Mouse (Mus musculus): Measurements from ENCODE around the gene Atmin. TPM values are rescaled to one million over a fixed set of nuclear protein-coding genes. Genes with fewer than 3 reads are reported as not detected.
A peak's percentile ranks its signal among the peaks of the same experiment; 100 is the strongest.

The Atmin gene
- total RNA-seq (2021) = 10 to 100 TPM; 13.4 to 14.3 TPM

DNA sequence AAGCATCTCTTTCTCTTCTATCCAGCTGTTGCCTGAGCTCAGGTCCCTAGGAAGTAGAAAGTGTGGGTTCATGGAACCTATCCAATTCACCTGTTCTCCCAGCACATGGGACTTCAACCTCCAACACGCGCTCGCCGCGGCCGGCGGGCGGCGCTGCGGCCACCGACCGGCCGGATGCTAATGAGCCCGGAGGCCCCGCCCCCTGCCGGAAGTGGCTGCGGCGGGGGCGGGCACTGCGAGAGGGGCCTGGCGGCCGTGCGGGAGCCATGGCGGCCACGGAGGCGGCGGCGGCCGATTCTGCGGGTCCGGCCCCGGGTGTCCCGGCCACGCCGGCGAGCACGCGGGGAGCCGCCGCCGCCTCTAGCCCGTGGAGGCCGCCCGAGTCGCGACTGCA, at the start of gene Atmin:
TSS of gene Atmin (plus strand) at position 233 of the 394 bp plus-strand sequence.
- intact Hi-C loops (cut with DNase I) = loop anchor here (1.0 to 2.0 kb wide), 2 partner anchors 20 to 37 kb away; no protein-coding TSS in a partner anchor
- peak; percentile 70 for DNase-seq (ENCODE audit: low spot score)

DNA sequence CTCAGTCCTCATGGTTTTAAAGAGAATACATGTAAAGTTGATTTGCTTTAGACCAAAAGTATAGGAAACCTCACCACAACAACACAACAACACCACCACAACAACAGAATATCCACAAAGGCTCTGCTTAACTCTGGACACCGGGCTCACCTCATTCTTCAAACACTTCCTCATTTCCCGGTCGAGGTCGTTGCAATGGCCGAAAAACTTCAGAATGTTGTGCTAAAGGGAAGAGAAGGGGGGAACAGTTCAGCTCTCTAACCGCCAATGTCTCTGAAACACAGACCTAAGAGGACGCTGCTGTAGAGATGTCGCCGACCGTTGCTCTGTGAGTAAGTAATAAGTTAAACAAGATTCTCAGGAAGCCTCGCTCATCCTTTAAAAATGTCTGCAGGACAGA, 49.3 kb upstream of the Atmin start:
- intact Hi-C loops (cut with DNase I) = no loop called here
- DNase-seq (ENCODE audit: low spot score) = no peak

DNA sequence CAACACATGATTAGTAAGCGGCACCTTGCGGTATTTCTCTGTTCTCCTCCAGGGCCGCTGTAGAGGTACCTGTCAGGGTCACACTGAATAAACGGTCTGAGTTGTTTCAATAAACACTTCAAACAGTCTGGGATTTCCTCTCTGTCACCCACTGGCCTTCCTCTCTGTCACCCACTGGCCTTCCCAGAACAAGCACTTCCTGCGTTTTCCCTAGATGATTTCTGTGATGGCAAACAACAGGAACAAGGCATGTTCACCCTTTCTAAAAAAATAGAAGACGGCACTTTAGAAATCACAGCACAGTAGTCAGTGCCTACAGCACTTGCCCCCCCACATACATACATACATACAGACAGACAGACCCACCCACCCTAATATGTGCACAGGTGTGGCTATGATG, 47.7 kb upstream of the Atmin start:
- intact Hi-C loops (cut with DNase I) = no loop called here
- DNase-seq (ENCODE audit: low spot score) = no peak

DNA sequence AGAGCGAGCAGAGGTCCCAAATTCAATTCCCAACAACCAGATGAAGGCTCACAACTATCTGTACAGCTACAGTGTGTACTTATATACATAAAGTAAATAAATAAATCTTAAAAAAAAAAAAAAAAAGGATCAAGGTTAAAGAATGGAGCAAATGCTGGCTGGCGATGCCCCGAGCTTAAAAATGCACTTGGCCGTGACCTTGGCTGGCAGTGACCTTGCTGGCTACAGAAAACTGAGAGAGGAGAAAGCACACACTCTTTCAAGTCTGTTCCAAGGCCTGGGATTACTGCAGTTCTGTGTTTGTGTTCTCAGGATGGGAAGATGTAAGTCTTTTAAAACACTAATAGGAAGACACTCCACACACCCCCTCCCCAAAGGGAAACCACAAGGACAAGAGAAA, 38.5 kb upstream of the Atmin start:
- intact Hi-C loops (cut with DNase I) = no loop called here
- no peak for DNase-seq (ENCODE audit: low spot score)

DNA sequence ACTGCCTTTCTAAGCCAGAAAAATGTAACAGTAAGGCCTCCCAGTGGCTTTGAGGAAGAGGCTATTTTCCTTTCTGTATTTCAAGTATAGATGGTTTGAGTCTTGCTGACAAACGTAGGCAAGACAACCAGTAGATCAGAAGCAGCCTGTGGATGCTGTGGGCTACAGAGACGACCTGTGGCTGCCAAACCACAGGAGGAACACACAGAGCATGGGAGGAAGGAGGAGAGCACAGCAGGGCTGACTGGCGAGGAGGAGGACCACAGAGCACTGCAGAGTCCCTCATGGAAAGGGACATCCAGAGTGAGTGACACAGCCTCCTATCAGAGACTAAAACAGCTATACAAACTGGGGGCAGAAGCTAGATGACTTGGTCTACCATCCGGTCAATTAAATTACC, 37.9 kb upstream of the Atmin start:
- intact Hi-C loops (cut with DNase I) = no loop called here

DNA sequence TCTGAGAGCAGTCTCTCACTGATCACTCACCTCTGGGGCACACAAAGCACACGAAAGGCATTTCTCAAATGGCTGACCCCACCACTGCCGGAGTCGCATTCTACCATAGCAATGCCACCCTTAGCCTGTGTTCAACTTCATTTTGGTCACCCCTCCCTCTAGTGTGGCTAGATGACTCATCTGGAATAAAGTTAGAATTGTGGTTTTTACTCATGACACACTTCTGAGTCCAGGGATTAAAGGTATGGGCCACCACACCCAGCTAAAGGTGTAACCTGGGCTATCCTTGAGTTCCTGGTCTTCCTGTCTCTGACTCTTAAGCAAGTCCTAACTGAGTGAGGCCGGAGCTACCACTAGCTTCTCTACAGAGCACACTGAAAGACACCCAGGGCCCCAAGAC, 37.4 kb upstream of the Atmin start:
- intact Hi-C loops (cut with DNase I) = no loop called here
- DNase-seq (ENCODE audit: low spot score) = no peak

More for the DNA sequence above, 37.9 kb upstream of the Atmin start:
- no peak for DNase-seq (ENCODE audit: low spot score)

DNA sequence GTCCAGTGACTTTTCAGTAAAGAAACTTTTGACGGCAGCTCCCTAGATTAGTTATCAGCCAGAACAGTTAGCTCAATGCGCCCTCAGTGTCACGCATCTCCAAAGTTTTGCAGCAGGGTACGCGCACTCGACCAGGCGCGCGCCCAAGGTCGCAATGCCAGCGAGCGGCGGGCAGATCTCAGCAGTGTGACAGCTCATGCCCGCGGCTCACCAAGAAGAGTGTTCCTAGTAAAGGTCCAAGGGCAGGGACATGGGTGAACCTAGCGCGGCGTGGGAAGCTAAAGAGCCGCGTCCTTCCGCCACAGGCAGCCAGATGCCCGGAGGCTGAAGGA, 22.2 kb upstream of the Atmin start:
- DNase-seq (ENCODE audit: low spot score) = no peak
- intact Hi-C loops (cut with DNase I) = loop anchor here (10.0 kb wide), 1 partner anchor 234 kb away; the partner anchor contains the start of gene Gan

DNA sequence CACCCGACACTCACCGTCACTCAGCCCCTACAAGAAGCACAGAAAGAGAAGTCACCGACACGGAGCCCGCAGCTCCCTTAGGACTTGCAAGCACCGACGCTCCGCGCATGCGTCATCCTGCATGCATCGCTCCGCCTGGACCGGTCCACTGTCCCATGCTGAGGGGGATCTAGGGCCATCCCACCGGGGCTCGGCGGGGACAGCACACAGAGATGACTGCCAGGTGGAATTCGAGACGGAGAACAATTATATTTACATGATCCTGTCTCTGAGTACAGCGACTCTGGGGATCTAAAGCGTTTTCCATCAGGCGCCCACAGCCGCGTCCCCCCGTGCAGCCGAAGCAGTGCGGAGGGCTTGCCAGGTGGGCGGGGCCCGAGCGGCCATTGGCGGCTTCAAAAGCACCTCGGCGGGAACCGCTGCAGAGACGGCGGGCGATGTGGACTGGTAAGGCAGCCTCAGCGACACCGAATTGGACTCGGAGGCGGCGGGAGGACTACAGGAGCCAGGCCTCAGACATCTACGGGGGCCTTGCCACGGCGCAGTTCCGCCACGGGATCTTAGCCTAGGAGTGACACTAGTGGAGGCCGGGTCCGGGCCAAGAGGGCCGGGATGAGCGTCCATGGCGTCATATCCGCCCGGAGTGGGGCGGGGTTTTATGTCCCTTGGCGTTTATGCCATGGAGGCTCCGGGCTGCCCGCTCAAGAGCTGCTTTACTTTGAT, 21.7 kb upstream of the Atmin start, which contains the start of the genes Cmc2 and Cenpn:
TSS of gene Cmc2 (minus strand) at position 119 of the 723 bp plus-strand sequence.
TSS of gene Cenpn (plus strand) at position 394 of the 723 bp plus-strand sequence.
- intact Hi-C loops (cut with DNase I) = loop anchor here (2.0 to 10.0 kb wide), 2 partner anchors 21 to 233 kb away; partner anchors contain the start of genes Atmin and Gan
- peak; percentile 84 for DNase-seq (ENCODE audit: low spot score)

DNA sequence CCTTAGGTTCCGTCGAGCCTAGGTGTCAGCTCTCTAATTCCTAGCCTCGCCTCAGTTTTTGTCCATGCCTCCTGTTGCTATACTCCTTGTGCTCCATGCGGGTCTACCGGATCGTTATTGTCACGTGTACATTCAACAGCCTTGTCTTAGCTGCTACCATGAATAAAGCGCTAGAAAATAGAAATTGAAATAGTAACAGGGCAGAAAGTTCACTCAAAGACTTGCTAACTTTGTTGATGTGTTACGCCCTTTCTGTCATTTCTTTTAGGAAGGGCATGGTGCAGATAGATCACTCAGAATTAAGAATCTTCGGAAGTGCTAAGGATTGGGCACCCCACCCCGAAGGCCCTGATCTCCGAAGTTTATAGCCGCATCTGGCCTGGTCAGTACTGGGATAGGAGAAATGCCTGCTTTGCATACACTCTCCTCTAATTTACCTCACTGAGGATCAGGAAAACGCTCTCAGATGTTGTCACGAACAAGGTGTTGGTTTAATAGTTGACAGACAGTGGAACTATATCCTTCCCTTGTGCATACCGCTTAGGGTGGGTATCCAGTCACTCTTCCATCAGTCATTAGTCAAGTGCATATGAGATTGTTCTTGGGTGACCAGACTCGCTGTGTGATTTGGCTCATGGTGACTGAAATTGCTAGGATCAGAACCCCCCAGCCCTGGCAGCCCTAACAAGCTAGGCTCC, 21.0 kb upstream of the Atmin start:
- no peak for DNase-seq (ENCODE audit: low spot score)
- intact Hi-C loops (cut with DNase I) = loop anchor here (2.0 to 10.0 kb wide), 2 partner anchors 21 to 233 kb away; partner anchors contain the start of genes Atmin and Gan

DNA sequence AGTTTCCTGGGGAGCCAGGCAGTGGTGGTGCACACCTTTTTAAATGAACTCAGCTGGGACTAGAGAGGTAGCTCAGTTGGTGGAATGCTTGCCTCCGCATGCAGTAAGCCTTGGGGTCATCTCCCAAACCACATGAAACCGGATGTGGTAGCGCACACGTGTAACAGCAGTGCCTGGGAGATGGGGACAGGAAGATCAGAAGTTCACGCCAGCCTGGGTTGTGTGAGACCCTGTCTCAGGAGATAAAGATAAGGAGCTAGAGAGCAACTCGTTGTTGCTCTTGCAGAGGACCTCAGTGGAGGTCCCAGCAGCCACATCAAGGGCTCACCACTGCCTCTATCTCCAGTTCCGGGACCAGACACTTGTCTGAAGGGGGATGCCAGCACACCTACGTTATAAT, 19.7 kb upstream of the Atmin start:
- intact Hi-C loops (cut with DNase I) = loop anchor here (2.0 to 10.0 kb wide), 2 partner anchors 19 to 231 kb away; partner anchors contain the start of genes Atmin and Gan

DNA sequence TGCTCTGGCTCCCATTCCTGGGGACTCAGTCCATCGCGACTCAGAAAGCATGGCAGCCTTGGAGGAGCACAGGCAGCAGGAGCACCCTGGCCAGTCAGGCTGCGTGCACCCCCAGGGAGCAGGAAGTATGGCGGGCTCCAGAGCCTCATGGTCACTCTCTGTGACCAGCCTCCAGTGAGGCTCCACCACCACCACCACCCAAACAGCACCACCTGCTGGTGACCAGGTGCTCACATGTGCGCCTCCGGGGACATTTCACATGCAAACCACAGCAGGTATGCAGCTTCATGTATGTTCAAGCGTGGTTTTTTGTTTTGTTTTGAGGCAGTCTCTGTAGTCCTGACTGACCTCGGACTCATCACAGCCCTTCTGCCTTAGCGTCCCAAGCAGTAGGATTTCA, 15.3 kb upstream of the Atmin start:
- intact Hi-C loops (cut with DNase I) = loop anchor here (10.0 kb wide), 1 partner anchor 227 kb away; the partner anchor contains the start of gene Gan
- no peak for DNase-seq (ENCODE audit: low spot score)

More for the DNA sequence above, 19.7 kb upstream of the Atmin start:
- no peak for DNase-seq (ENCODE audit: low spot score)

DNA sequence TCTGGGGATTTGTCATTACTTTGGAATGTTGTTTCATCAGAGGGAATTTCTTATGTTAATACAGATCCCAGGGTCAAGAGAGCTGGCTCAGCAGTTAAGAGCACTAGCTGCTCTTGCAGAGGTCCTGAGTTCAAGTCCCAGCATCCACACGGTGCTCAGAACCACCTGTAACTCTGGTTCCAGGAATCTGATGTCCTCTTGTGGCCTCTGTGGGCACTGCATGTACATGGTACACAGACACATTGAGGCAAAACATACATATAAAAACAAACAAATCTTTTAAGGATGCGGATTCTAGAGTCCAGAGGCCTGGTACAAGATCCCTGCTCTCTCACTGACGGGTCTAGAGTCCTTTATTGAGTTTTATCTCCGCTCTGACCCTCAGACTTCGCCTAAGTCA, 14.6 kb upstream of the Atmin start:
- no peak for DNase-seq (ENCODE audit: low spot score)
- intact Hi-C loops (cut with DNase I) = loop anchor here (10.0 kb wide), 1 partner anchor 226 kb away; the partner anchor contains the start of gene Gan

DNA sequence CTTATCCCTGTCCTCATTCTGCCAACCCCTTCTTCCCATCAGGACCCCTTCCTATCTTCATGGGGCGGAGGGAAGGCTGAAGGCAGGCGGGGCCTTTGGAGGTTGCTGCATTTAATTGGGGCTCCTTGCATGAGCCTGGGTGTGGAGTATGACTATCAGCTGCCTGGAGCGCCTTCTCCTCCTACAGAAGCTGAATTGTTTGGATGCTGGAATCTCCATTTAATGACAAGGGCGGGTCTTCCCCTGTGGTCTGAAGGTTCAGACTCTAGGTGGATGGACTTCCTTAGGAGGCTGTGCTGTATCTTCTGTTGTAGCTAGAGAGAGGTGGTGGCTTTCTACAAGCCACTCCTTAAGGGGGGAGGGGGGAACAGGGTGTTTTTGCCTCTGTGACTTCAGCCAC, 8.2 kb upstream of the Atmin start:
- intact Hi-C loops (cut with DNase I) = no loop called here
- no peak for DNase-seq (ENCODE audit: low spot score)

DNA sequence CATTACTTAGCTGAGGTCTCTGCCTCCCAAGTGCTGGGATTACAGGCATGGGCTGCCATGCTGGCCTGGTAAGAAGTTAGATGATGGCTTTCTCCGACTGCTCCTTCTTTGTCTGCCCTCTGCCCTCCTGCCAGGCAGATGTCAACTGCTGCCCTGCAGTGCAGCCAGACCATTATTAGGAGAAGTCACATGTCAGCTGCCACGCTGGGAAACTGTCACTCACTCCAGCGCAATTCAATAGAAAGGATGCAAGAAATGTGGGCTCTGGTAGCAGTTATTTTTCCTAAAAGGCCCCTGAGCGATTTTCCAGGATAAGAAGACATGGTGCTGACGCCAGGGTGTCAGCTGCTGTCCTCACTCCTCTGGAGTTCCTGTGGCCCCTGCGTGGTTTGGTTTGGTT, 7.7 kb upstream of the Atmin start:
- intact Hi-C loops (cut with DNase I) = no loop called here
- DNase-seq (ENCODE audit: low spot score) = no peak

DNA sequence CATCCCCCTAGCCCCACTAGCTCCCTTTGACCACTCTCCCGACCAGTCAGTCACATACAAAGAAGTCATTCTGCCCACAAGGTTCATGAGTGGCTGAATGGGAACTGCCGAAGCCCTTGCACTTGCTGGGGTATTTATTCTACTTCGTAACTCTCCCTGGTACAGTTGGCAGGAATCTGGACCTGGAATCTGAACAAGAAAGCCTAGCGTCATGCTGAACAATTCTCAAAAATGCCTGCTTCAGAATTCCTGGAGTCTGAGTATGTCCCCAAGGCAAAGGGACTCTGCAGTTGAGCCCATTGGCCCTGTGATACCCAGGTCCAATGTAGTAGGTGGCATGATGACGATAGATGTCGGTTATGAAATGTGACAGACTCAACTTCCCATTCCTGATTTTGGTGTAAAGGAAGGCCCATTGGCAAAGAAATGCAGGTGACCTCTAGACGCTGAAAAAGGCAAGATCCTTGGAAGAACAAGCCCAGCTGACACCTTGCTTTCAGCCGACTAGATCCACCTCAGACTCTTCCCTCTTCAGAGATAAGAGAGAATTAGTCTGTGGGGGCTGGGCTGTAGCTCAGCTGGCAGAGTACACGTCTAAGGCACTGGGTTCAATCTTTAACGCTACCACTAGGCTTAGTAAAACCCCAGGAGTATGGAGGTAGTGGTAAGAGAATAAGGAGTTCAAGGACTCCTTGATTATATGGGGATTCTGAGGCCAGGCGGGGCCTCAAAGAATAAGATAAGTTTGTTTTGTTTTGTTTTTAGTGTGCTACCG, 722 bp upstream of the Atmin start:
- intact Hi-C loops (cut with DNase I) = loop anchor here (1.0 to 2.0 kb wide), 2 partner anchors 20 to 38 kb away; no protein-coding TSS in a partner anchor
- no peak for DNase-seq (ENCODE audit: low spot score)

DNA sequence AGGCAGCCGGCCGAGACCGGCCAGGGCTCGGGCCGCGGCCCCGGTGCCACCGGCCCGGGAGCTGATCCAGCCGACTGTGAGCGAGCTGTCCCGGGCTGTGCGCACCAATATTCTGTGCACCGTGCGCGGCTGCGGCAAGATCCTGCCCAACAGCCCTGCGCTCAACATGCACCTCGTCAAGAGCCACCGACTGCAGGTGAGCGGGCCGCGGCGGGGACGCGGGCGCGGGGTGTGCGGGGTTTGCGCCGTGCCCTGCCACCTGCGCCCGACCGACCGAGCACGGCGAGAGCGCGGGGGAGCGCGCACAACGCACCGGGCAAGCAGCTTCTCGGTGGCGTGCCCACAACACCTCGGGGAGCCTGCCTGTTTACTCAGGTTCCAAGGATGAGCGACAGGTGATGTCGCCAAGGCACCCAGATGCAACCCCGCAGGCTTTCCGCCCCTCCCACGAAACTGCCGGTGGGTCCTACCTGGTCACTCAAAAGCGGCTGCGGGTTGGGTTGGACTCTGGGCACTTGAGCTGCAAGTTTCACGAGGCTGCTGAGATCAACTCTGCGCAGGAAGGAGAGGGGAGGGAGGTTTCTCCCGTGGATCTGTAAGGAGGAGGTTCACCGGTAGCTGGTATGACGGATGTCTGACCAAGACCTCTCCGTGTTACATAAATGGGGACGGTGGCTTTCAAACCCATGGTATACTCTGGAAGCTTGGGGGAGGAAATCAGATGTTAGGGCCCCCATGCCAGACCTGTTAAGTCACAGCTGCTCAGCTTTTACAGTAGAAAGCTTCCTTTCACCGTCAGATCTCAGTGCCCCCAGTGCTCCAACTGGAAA, 577 bp downstream of the Atmin start:
- no peak for DNase-seq (ENCODE audit: low spot score)
- intact Hi-C loops (cut with DNase I) = loop anchor here (1.0 to 2.0 kb wide), 2 partner anchors 21 to 37 kb away; no protein-coding TSS in a partner anchor

DNA sequence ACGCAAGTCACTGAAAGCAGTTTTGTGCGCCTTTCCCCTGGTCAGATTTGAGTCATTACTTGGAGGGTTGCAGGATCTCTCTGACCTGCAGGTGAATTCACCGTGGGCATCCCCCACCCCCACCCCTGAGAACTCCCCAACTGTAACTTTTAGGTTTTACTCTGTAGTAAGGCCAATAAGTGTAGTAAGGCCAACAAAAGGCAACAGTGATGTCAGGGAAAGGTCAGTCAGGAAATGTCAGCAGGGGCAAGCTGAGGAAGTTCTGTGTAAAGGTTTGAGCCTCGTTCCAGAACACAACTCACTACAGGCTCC, 1.1 kb downstream of the Atmin start:
- DNase-seq (ENCODE audit: low spot score) = no peak
- intact Hi-C loops (cut with DNase I) = no loop called here

DNA sequence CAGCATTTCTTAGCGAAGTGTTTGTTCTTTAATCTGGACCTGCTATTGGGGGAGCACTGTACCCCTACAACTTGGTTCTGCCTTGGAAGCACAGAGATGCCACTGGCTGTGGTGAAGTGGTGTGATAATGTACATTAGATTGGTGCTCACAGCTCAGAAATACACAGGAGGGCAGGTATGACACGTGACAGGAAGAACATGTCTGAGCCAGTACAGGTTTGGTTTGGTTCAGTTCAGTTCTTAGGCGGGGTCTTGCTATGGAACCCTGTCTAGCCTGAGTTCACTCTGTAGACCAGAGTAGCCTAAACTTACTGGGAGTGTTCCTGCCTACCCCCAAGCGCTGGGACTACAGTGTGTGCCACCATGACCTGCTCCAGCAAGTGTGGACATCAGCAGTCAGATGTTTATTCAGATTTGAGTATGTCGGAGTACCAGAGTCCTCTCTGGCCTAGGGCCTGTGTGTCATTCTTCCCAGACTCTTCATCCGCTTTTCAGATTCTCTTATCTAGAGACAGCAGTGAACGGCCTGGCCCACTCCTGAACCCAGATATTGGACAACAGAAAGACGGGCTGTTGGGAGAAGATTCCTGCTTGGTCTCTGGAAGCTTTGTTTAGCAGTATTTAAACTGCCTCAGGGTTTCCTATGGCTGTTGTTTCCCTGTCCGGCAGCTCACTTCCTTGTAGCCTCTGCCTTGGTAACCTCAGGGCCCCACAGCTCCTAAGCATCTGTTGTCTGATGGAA, 2.1 kb downstream of the Atmin start:
- DNase-seq (ENCODE audit: low spot score) = no peak
- intact Hi-C loops (cut with DNase I) = no loop called here
